In the genomic region with DNA sequence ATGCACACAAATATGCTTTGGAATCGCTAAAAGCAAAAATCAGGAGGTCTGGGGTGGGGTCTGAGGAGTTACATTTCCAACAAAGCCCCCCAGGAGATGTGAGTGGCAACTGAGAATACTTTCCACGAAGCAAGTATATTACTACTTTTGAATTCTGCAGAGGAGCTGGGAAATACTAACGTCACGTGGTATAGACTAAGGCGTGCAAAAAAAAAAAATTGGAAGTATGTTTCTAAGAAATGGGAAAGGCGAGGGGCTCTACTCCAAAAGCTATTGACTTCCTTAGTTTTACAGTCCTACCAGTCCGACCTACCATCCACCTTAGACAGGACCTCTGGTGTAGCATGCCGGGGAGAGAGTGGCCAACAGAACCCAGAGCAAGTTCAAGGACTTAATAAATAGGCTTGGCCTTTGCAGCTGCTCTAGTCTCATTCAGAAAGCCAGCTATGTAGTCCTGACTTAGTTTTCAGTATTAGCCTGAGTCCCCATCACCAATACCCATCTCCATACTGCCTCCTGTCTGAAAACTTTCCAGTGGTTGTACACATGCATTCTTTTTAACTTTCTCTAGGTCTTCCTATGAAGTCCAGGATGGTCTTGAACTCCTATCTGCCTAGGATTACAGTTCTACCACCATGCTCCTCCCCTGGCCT, we compare ENCODE assay signal across 8 mouse cellular contexts. TPM values are rescaled to one million over a fixed set of nuclear protein-coding genes. Genes with fewer than 3 reads are reported as not detected.
DNase-seq lines count a peak whose midpoint lies in the region; ATAC-seq and TF ChIP-seq lines count a peak whose summit lies in the region.

No protein-coding gene starts in this region.

- H3K27ac ChIP-seq in embryonic facial prominence, embryonic 12.5 days: no peak overlapping the region
- H3K27ac ChIP-seq in intestine, embryonic 16.5 days (ENCODE audit: low read length): peak overlapping the region; percentile 95
- peak overlapping the region; percentile 92 for H3K27ac ChIP-seq in neural tube, embryonic 15.5 days (replicated peaks)

- 33% methylated on average over 8 of the region's 8 CpGs for WGBS in lung, adult 2 months
- 32% methylated on average over 8 of the region's 8 CpGs for WGBS in embryonic facial prominence, embryonic 12.5 days
- WGBS in intestine, embryonic 16.5 days: 40% methylated on average over 8 of the region's 8 CpGs
- 28% methylated on average over 8 of the region's 8 CpGs for WGBS in neural tube, embryonic 15.5 days

- H3K36me3 ChIP-seq in embryonic facial prominence, embryonic 12.5 days: no peaks in the 10 kb centered on the region
- no peaks in the 10 kb centered on the region for H3K36me3 ChIP-seq in intestine, embryonic 16.5 days (ENCODE audit: control insufficient read depth, insufficient read depth, low read length)
- H3K36me3 ChIP-seq in neural tube, embryonic 15.5 days: no peaks in the 10 kb centered on the region

- H3K4me3 ChIP-seq in lung, adult 2 months (replicated peaks; ENCODE audit: extremely low read depth, low read depth, low read length): peak overlapping the region; percentile 95
- H3K4me3 ChIP-seq in embryonic facial prominence, embryonic 12.5 days: peak overlapping the region; percentile 89
- peak overlapping the region; percentile 90 for H3K4me3 ChIP-seq in intestine, embryonic 16.5 days (ENCODE audit: low read length)
- peak overlapping the region; percentile 67 for H3K4me3 ChIP-seq in neural tube, embryonic 15.5 days (replicated peaks)

- DNase-seq in lung, adult 2 months: no peak
- DNase-seq in lung, postnatal 14 days: no peak
- DNase-seq in cerebellum, postnatal 4 days (ENCODE audit: low spot score in 2 of 2): no peak
- DNase-seq in layer of hippocampus, adult 9-11 months: no peak

- no peaks in the 10 kb centered on the region for H3K9me3 ChIP-seq in embryonic facial prominence, embryonic 12.5 days
- H3K9me3 ChIP-seq in intestine, embryonic 16.5 days (ENCODE audit: control insufficient read depth, low read length): no peaks in the 10 kb centered on the region
- no peaks in the 10 kb centered on the region for H3K9me3 ChIP-seq in neural tube, embryonic 15.5 days (replicated peaks)

- peaks cover 12% of the 10 kb centered on the region for H3K4me1 ChIP-seq in lung, adult 2 months (ENCODE audit: control insufficient read depth, insufficient read depth, low read length)
- peaks cover 16% of the 10 kb centered on the region for H3K4me1 ChIP-seq in embryonic facial prominence, embryonic 12.5 days
- H3K4me1 ChIP-seq in intestine, embryonic 16.5 days (ENCODE audit: control insufficient read depth, insufficient read depth, low read length): peaks cover 31% of the 10 kb centered on the region
- H3K4me1 ChIP-seq in neural tube, embryonic 15.5 days: peaks cover 31% of the 10 kb centered on the region

- no peaks in the 10 kb centered on the region for H3K27me3 ChIP-seq in embryonic facial prominence, embryonic 12.5 days
- H3K27me3 ChIP-seq in intestine, embryonic 16.5 days (replicated peaks; ENCODE audit: control insufficient read depth, insufficient read depth, low read length): no peaks in the 10 kb centered on the region
- H3K27me3 ChIP-seq in neural tube, embryonic 15.5 days (replicated peaks): no peaks in the 10 kb centered on the region

- no peak for ATAC-seq in embryonic facial prominence, embryonic 12.5 days (ENCODE audit: insufficient number of reproducible peaks, insufficient read depth, low FRiP score, low TSS enrichment)
- ATAC-seq in intestine, embryonic 16.5 days: no peak
- no peak for ATAC-seq in neural tube, embryonic 15.5 days (ENCODE audit: low FRiP score)
- ATAC-seq in activated CD4-positive, CD25-positive, alpha-beta regulatory T cell, adult 4 months: no peak

- no peak for TF ChIP-seq POLR2A in lung, adult 2 months (IDR thresholded peaks at IDR 0.05; ENCODE audit: borderline replicate concordance, extremely low read depth, low read depth, low read length)

- no peak for TF ChIP-seq CTCF in lung, adult 2 months (IDR thresholded peaks at IDR 0.05; ENCODE audit: insufficient read depth, low read length)

- 0 out of 2 replicates have a peak overlapping the region, but pooled peaks have one; percentile 94 for H3K9ac ChIP-seq in embryonic facial prominence, embryonic 12.5 days
- H3K9ac ChIP-seq in intestine, embryonic 16.5 days (ENCODE audit: low read depth, low read length): peak overlapping the region; percentile 90
- peak overlapping the region; percentile 89 for H3K9ac ChIP-seq in neural tube, embryonic 15.5 days (replicated peaks)

- peak overlapping the region; percentile 84 for H3K4me2 ChIP-seq in embryonic facial prominence, embryonic 12.5 days (replicated peaks)
- peak overlapping the region; percentile 83 for H3K4me2 ChIP-seq in intestine, embryonic 16.5 days (ENCODE audit: low read depth, low read length)
- H3K4me2 ChIP-seq in neural tube, embryonic 15.5 days: peak overlapping the region; percentile 83

RNA-seq across cellular contexts. Expression of a gene that starts 2.2 kb away (rescaled TPM):
- polyA plus RNA-seq in lung, adult 2 months (2012; rRNA removed): 11.2 and 15.3 TPM in 2 replicates
- polyA plus RNA-seq in embryonic facial prominence, embryonic 12.5 days (2016; fragmentation: Nextera tagmentation; extraction: Ambion mirVana): 2.3 and 2.7 TPM in 2 replicates
- polyA plus RNA-seq in intestine, embryonic 16.5 days (2015; fragmentation: Nextera tagmentation; extraction: Ambion mirVana): 3.9 and 4.1 TPM in 2 replicates
- 5.5 and 6.0 TPM in 2 replicates for polyA plus RNA-seq in neural tube, embryonic 15.5 days (2015; fragmentation: Nextera tagmentation; extraction: Ambion mirVana)
- polyA plus RNA-seq in activated CD4-positive, CD25-positive, alpha-beta regulatory T cell, adult 4 months (2017; shearing (Covaris generic)): 10 to 100 TPM; 12.1 to 22.0 TPM

RNA-seq across cellular contexts. Expression of a gene that starts 29.6 kb away (rescaled TPM):
- not detected in 2 replicates for polyA plus RNA-seq in lung, adult 2 months (2012; rRNA removed)
- 0.41 and 0.52 TPM in 2 replicates for polyA plus RNA-seq in embryonic facial prominence, embryonic 12.5 days (2016; fragmentation: Nextera tagmentation; extraction: Ambion mirVana)
- polyA plus RNA-seq in intestine, embryonic 16.5 days (2015; fragmentation: Nextera tagmentation; extraction: Ambion mirVana): 0.16 TPM in 2 replicates
- 0.44 and 0.46 TPM in 2 replicates for polyA plus RNA-seq in neural tube, embryonic 15.5 days (2015; fragmentation: Nextera tagmentation; extraction: Ambion mirVana)
- polyA plus RNA-seq in activated CD4-positive, CD25-positive, alpha-beta regulatory T cell, adult 4 months (2017; shearing (Covaris generic)): 1 to 10 TPM in 1 of 2 experiments, under 1 TPM in 1; 0.47 to 1.2 TPM
